Mouse (Mus musculus) natural killer cell, adult 2 months (primary cell): ENCODE measurements at regions not wholly inside any gene's neighbourhood (a gene's known extent, or its start where the extent isn't known, plus 50 kb on each side); places are given as distances from the start of the nearest gene placed in this dataset.

ENCODE experiments used
- DNase-seq, 2 experiments: peaks; one replicate each; pipeline ENCODE4 v3.0.0; 2022; ENCODE audit warnings: low spot score in 2 of 2

- no peak for DNase-seq
Measured at GRCm38 (mm10) chr13:82849037-82849436, 654.8 kb upstream of the Mef2c start.

DNA sequence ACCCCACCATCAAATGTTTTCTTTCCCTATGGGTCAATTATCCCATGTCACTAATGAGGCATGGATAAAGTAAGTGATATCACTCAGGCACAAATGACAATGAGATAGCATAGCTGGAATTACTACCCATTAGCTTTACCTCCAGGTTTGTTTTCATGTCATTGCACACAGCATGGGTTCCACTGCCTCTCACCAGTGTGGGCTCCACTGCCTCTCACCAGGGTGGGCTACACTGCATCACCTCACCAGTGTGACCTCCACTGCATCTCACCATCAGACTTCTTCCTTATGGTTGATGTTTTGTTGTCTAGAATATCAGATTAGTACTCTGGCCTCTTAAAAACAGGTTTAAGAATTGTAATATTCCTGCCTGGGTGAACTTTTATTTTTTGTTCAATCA is 634.0 kb upstream of the Mef2c start:
- DNase-seq, result no peak

DNA sequence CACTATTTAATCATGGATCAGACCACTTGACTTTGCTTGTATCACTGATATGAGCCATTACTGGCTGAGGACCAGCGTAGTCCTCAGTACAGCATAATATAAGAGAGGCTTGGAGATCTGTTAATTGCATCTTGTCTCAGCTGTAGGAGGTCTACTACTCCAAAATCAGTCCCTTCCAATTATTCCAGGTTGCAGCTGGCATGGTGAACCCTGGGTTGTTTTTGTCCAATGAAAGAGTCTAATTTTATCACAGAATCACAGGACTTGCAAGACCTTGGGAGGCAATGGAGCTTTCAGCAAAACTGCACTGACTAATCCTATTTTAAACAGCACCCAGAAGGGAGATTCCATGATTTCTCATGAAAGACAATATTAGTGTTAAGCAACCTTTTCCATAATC is 629.7 kb upstream of the Mef2c start:
- no peak for DNase-seq

DNA sequence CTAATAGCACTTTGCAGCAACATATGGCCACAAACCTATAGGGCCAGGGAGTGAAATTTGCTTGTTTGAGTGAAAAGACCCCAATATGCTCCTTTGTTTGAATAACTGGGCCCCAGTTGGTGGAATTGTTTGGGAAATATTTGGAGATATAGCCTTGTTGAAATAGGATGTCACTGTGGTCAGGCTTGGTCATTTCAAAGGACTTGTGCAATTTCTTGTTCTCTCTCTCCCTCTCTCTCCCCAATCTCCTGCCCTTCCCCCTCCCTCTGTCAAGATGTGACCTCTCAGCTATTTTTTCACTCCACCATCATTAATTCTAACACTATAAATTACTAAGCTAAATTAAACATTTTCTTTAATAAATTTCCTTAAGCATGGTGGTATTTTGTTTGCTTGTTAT is 620.5 kb upstream of the Mef2c start:
- DNase-seq, result no peak

GRCm38 (mm10) chr13:82888755-82889154 is 615.1 kb upstream of the Mef2c start:
- DNase-seq, result no peak

DNA sequence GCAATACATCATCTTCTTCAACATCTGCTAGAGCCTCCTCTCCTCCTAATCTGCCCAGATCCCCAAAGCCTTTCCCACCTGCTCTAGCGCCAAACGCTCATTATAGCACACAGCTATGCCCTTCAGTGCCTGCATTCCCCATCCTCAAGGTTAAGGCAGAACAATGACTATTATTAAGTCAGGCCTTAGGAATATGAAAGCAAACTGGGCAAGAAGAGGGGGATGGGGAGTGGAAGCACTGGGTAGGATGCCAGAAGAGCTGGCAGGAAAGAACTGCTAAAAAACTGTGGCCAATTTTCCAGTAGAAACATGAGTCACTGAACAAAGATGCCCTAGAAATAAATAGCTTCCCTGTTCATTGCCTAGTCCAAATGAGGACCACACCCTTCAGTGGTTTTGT is 611.1 kb upstream of the Mef2c start:
- no peak for DNase-seq

- DNase-seq, result peak in 1 of 2 experiments; percentile 31
Measured at GRCm38 (mm10) chr13:82899686-82900085, 604.1 kb upstream of the Mef2c start.

GRCm38 (mm10) chr13:82902160-82902559 is 601.7 kb upstream of the Mef2c start:
- DNase-seq, result no peak

DNA sequence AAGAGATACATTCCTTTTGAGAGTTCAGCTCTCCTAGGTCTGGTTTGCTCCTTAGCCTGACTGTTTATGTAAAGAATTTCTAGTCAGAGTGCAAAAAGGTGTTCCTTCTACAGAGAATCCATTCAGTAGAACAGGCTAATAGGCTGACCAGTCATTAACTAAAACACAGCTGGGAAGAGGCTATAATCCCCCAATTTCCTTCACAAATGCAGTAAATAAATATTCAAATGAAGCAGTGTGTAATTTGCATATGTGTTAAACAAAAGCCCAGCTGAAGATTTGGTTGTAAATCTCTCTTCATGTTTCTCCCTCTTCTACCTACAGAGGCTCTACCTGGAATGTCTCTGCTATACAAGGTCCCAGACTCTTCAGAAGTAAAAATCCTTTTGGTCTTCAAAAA is 600.2 kb upstream of the Mef2c start:
- no peak for DNase-seq

DNA sequence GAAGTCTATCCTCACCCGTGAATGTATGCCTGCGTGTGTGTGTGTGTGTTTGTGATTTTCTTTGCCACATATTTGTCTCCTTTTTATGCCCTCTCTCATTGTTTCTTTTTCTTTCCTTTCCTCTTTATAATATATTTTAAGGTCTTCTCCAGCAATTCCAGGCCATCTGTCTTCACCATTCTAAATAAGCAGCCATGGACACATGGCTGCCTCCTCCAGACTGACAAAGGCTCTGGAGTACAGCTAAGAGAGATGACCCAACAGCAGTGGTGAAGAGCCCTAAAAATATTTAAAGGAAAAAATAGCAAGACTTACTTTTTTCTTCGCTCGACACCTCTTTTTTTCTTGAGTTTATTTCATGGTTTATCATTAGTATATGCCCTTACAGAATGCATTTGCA is 596.1 kb upstream of the Mef2c start:
- DNase-seq, result no peak

DNA sequence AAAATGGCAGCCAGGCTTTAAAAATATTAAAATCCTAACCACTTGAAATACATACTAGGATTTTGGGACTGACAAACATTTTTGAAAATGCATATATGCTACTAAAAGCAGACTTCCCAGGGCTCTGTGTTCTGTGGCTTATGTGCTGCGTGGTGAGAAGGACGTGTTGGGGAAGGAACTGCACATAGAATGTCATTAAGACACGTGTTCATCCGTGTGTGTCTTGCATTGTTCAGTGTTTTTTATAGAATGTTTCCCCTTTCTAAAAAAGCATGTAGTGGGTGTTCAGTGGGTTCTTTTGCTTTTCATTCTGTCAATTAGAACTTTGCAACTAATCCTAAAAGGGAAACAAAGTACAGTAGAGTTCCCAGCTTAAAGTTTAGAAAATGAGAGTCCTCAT is 594.7 kb upstream of the Mef2c start:
- DNase-seq, result peak in 1 of 2 experiments; percentile 10

DNA sequence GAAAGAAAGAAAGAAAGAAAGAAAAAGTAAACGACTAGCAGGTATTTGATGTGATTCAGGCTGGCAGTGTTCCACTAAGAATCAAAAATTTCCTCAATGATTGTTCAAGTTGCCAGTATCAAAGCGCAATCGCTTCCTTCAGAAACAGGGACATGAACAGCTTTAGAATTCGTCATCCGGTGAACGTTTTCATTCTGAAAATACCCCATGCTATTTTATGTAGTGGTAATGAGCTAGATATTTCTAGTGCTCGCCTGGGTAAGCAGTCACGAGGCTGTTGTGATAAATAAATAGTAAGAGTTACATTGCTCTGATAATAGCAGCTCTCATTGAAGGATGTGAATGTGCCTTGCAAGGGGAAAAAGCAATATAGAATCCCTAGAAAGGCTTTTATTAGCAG is 591.0 kb upstream of the Mef2c start:
- DNase-seq, result no peak

GRCm38 (mm10) chr13:82915194-82915593 is 588.6 kb upstream of the Mef2c start:
- peak in 1 of 2 experiments; percentile 41 for DNase-seq

GRCm38 (mm10) chr13:82930010-82930409 is 573.8 kb upstream of the Mef2c start:
- DNase-seq, result no peak

DNA sequence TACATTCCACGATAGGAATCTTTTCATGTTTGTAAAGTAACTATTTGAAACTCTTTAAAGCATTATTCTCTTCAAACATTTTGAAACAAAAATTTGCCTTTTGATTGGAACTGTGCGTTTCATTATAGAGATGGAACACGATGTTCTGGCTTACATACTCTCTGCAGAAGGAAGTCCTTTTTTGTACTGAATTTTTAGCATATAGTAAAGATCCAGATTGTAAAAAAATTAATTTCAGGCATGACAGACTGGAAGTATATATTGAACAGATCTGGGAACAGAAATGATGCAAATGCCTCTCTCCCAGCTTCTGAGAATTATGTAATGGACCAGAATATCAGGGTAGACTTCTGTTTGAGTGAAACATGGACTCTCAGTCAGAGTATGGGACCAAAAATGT is 566.0 kb upstream of the Mef2c start:
- DNase-seq, result no peak

DNA sequence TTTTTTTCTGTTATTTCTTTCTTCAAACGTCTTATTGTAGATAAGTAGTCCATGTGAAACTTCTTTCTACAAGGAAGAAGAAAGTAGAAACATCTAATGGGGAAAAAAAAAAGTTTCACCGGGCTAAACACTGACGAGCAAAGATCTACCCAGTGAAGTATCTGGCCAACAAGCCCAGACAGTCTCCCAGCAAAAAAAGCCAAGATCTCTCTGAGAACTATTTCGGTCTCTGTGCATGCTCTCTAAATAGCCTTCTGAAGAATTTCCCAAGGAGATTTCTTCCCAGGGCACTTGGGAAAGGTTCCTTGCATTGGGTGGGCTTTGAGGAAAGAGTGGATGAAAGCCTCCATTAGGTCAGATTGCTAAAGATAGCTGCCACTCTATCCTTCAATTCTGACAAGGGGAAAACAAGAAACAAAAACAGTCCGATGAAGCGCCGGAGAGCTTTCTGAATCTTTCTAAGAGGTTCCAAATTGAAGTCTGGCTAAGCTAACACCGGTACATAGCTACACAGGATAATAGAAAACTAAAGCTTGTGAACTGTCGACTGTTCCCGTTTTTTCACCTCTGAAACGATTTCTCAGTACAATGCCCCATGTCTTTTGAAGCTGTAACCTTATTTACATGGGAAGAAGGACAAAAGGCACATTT is 561.0 kb upstream of the Mef2c start:
- no peak for DNase-seq

- no peak for DNase-seq
Measured at GRCm38 (mm10) chr13:82946931-82947330, 556.9 kb upstream of the Mef2c start.

- DNase-seq, result peak; percentile 29 to 59
Measured at GRCm38 (mm10) chr13:82949541-82949940, 554.3 kb upstream of the Mef2c start.

DNA sequence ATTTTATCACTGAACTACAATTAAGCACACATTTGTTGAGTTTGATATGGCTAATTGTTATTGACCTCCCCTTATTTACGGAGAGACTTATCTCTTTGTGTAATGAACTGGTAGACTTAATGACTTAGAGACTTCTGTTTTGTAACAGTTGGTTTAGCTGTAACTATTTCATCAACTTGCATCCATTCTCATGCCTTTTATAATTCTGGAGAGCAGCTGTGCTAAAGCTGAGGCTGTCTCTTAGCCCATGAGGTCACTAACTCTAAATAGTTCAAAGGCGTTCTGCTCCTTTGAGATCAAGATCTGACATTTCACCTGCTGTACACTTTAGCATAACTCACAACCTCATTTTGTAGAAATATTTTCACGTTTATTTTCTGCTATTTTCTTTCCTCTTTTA is 541.5 kb upstream of the Mef2c start:
- no peak for DNase-seq

DNA sequence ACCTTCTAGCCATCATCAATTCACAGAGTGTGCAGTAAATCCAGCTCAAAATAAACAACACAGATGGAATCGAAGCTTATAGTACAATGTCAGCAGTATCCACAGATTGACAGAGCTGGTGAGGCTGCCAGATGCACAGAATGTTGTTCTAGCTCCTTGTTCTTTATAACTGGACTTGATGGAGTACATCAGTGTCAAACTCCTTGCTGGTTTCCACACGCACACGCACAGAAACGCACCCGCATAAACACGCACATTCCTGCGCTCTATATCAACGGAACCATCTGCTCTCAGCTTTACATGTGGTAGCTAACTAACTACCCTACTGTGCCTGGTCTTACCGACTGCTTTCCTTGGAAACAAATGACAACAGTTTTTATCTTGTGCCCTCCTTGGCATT is 532.1 kb upstream of the Mef2c start:
- DNase-seq, result no peak

DNA sequence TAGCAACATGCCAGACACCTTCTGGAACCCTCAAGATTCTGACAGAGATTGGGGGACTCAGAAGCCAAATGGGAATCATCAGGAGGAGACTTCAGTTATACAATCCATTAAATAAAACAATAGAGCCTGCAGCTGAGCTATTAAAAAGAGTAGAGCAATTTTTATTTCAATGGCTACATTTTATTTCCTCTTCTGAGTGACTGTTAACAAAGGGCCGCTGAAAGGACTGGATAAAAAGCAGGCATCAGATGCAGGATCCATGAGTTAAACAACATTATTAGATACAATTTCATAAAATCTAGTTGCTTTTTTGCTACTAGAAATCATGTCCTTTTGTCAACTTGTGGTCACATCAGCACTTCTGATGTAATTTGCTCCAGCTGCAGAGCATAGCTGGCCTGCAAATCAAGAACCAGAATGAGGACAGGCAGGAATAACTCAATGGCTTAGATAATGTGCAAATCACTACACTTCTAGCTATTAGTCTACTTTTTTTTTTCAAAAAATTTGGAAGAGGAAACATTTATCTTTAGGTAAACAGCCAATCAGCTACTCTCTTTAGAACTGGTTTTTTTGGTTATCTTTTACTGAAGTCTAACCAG is 529.5 kb upstream of the Mef2c start:
- no peak for DNase-seq

- no peak for DNase-seq
Measured at GRCm38 (mm10) chr13:83001118-83001517, 502.7 kb upstream of the Mef2c start.

DNA sequence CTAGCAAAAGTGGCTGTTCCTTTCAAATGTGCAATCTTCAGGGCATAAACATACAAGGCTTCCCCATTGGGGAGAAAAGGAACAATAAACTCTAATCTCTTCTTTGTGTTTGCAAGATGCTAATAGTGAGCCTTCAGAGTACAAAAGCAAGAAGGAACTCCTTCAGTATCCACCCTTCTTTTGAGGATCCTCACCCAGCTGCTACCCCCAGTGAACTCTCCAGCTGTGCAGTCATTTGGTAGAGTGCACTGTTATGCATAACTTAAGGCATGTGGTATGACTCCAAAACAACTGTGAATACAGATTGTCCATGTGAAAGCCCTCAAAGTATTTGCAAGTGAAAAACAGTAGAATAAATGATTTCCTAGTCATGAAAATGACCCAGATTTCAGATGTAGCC is 487.1 kb upstream of the Mef2c start:
- no peak for DNase-seq

DNA sequence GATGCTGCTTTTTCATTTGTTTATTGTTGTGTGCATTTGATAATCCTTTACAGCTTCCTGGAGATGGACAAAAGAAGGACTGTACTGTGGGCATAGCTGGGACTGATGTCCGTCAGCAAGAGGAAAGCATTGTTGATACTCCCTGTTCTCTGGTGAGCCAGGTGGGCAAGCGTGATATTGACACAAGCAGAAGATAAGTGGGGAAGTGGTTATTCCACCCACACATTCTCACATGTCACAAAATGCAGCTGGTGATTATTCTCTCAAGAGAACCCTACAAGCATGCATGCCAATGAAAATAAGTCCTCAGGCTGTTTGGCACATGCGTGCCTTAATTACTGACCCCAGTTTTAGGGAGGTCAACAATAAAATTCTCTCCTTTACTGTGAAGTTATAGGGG is 483.0 kb upstream of the Mef2c start:
- DNase-seq, result peak; percentile 0 to 53
